Mouse (Mus musculus) heart, embryonic 12.5 days (tissue): ENCODE data around the gene Tns1. TPM values are rescaled to one million over a fixed set of nuclear protein-coding genes. Genes with fewer than 3 reads are reported as not detected.
A peak's percentile ranks its signal among the peaks of the same experiment; 100 is the strongest.

Source experiments
- ATAC-seq: fragments of 200-750 bp; cut with Nextera tagmentation; 2 replicates; pipeline ENCODE4 v1.8.0; 2017; ENCODE audit warnings: moderate TSS enrichment, moderate library complexity; ENCODE audit not compliant: insufficient number of reproducible peaks, low FRiP score
- H3K27ac ChIP-seq: fragments of 300-500 bp; sonication (generic); 2 replicates; pipeline ENCODE4 v1.5.1; 2016; ENCODE audit warnings: mild to moderate bottlenecking, moderate library complexity; ENCODE audit not compliant: poor library complexity, severe bottlenecking
- H3K27me3 ChIP-seq: fragments of 300-500 bp; sonication (generic); replicated peaks from 2 replicates; pipeline ENCODE4 v1.6.1; 2016; ENCODE audit warnings: mild to moderate bottlenecking, moderate library complexity
- H3K36me3 ChIP-seq: fragments of 300-500 bp; sonication (generic); 2 replicates; pipeline ENCODE4 v1.6.1; 2016; ENCODE audit warnings: mild to moderate bottlenecking, moderate library complexity
- H3K4me1 ChIP-seq: fragments of 300-500 bp; sonication (generic); replicated peaks from 2 replicates; pipeline ENCODE4 v1.6.1; 2016; ENCODE audit warnings: mild to moderate bottlenecking
- H3K4me2 ChIP-seq: fragments of 300-500 bp; sonication (generic); 2 replicates; pipeline ENCODE4 v1.6.1; 2016; ENCODE audit warnings: mild to moderate bottlenecking, moderate library complexity
- H3K4me3 ChIP-seq: fragments of 300-500 bp; sonication (generic); 2 replicates; pipeline ENCODE4 v1.5.1; 2016; ENCODE audit warnings: mild to moderate bottlenecking
- H3K9ac ChIP-seq: fragments of 300-500 bp; sonication (generic); 2 replicates; pipeline ENCODE4 v1.6.1; 2016; ENCODE audit warnings: mild to moderate bottlenecking, moderate library complexity
- H3K9me3 ChIP-seq: fragments of 300-500 bp; sonication (generic); replicated peaks from 2 replicates; pipeline ENCODE4 v1.6.1; 2016; ENCODE audit warnings: mild to moderate bottlenecking, moderate library complexity
- WGBS: fragments of 180-500 bp; shearing (Covaris S2); methylation state at CpG from one replicate; pipeline ENCODE4 v1.1.7; 2016; 5-methylcytosine and 5-hydroxymethylcytosine counted together
- polyA plus RNA-seq: library from polyadenylated mRNA; unstranded; fragments of >200 nt; fragmentation: Nextera tagmentation; extraction: Ambion mirVana; gene quantifications from 2 replicates; pipeline ENCODE4 v1.2.1, GENCODE M21; 2016

Tns1 gene
- polyA plus RNA-seq, 1 experiment from 2014 or later, result 115 TPM

- H3K9me3 ChIP-seq, result no peaks in the 10 kb centered on the region
- H3K4me2 ChIP-seq, result no peak overlapping the region
- 0 out of 2 replicates have a peak overlapping the region, but pooled peaks have one; percentile 17 for H3K27ac ChIP-seq
- peaks cover 29% of the 10 kb centered on the region for H3K27me3 ChIP-seq
- H3K9ac ChIP-seq, result no peak overlapping the region
- no peak overlapping the region for H3K4me3 ChIP-seq
- 25% methylated on average over 6 of the region's 6 CpGs for WGBS
- H3K36me3 ChIP-seq, result no peaks in the 10 kb centered on the region
- no peak for ATAC-seq
- peaks cover 42% of the 10 kb centered on the region for H3K4me1 ChIP-seq
Observed at GRCm38 (mm10) chr1:74103654-74104353, 20.4 kb downstream of the Tns1 start.

- 0 out of 2 replicates have a peak, but pooled peaks have one; percentile 19 for ATAC-seq
- Histone ChIP-seq H3K27ac (peak overlapping the region; percentile 21), H3K27me3 (peaks cover 33% of the 10 kb centered on the region), H3K4me2 (peak overlapping the region; percentile 90), H3K4me3 (peak overlapping the region; percentile 55), H3K36me3 (no peaks in the 10 kb centered on the region), H3K9ac (peak overlapping the region; percentile 73), H3K9me3 (no peaks in the 10 kb centered on the region), H3K4me1 (peaks cover 70% of the 10 kb centered on the region)
- 1% methylated on average over 13 of the region's 14 CpGs for WGBS
Observed at GRCm38 (mm10) chr1:74099001-74099435, 25.2 kb downstream of the Tns1 start.

- Histone ChIP-seq H3K27ac (peak overlapping the region; percentile 21), H3K9ac (peak overlapping the region; percentile 73), H3K4me1 (peaks cover 65% of the 10 kb centered on the region), H3K27me3 (peaks cover 33% of the 10 kb centered on the region), H3K4me3 (peak overlapping the region; percentile 55), H3K36me3 (no peaks in the 10 kb centered on the region), H3K9me3 (no peaks in the 10 kb centered on the region), H3K4me2 (peak overlapping the region; percentile 90)
- WGBS, result 1% methylated on average over 58 of the region's 58 CpGs
- peak; percentile 27 for ATAC-seq
Observed at GRCm38 (mm10) chr1:74098004-74099000, 25.9 kb downstream of the Tns1 start.

GRCm38 (mm10) chr1:74095728-74096127, 28.5 kb downstream of the Tns1 start:
- Histone ChIP-seq H3K9ac (no peak overlapping the region), H3K9me3 (no peaks in the 10 kb centered on the region), H3K4me2 (no peak overlapping the region), H3K27me3 (peaks cover 31% of the 10 kb centered on the region), H3K27ac (no peak overlapping the region; the same call in 1 of the 2 replicates), H3K4me3 (no peak overlapping the region), H3K36me3 (no peaks in the 10 kb centered on the region), H3K4me1 (peaks cover 81% of the 10 kb centered on the region)
- no peak for ATAC-seq
- WGBS, result 30% methylated on average over 3 of the region's 3 CpGs

- no peak overlapping the region for H3K9ac ChIP-seq
- H3K4me3 ChIP-seq, result no peak overlapping the region
- no peaks in the 10 kb centered on the region for H3K36me3 ChIP-seq
- H3K27me3 ChIP-seq, result peaks cover 27% of the 10 kb centered on the region
- no peaks in the 10 kb centered on the region for H3K9me3 ChIP-seq
- no peak overlapping the region for H3K4me2 ChIP-seq
- no peak for ATAC-seq
- H3K4me1 ChIP-seq, result peaks cover 86% of the 10 kb centered on the region
- H3K27ac ChIP-seq, result no peak overlapping the region; the same call in 1 of the 2 replicates
- 36% methylated on average over 6 of the region's 6 CpGs for WGBS
Observed at GRCm38 (mm10) chr1:74095296-74095695, 29.0 kb downstream of the Tns1 start.

- no peaks in the 10 kb centered on the region for H3K9me3 ChIP-seq
- no peak for ATAC-seq
- H3K4me1 ChIP-seq, result peaks cover 89% of the 10 kb centered on the region
- 34% methylated on average over 7 of the region's 7 CpGs for WGBS
- no peak overlapping the region for H3K4me3 ChIP-seq
- no peaks in the 10 kb centered on the region for H3K36me3 ChIP-seq
- no peak overlapping the region for H3K9ac ChIP-seq
- H3K27me3 ChIP-seq, result peaks cover 20% of the 10 kb centered on the region
- H3K4me2 ChIP-seq, result no peak overlapping the region
- no peak overlapping the region for H3K27ac ChIP-seq
Observed at GRCm38 (mm10) chr1:74094497-74095270, 29.6 kb downstream of the Tns1 start.

GRCm38 (mm10) chr1:74093447-74093846, 30.8 kb downstream of the Tns1 start:
- no peaks in the 10 kb centered on the region for H3K36me3 ChIP-seq
- no peak for ATAC-seq
- peaks cover 11% of the 10 kb centered on the region for H3K27me3 ChIP-seq
- H3K4me2 ChIP-seq, result no peak overlapping the region
- WGBS, result 67% methylated on average over 5 of the region's 5 CpGs
- no peak overlapping the region for H3K9ac ChIP-seq
- no peaks in the 10 kb centered on the region for H3K9me3 ChIP-seq
- no peak overlapping the region for H3K27ac ChIP-seq
- H3K4me1 ChIP-seq, result peaks cover 84% of the 10 kb centered on the region
- H3K4me3 ChIP-seq, result no peak overlapping the region

- Histone ChIP-seq H3K9ac (no peak overlapping the region), H3K4me2 (no peak overlapping the region), H3K4me3 (no peak overlapping the region), H3K4me1 (peaks cover 74% of the 10 kb centered on the region), H3K36me3 (no peaks in the 10 kb centered on the region), H3K27ac (peak overlapping the region; percentile 88), H3K27me3 (peaks cover 8% of the 10 kb centered on the region), H3K9me3 (no peaks in the 10 kb centered on the region)
- WGBS, result 60% methylated on average over 10 of the region's 10 CpGs
- ATAC-seq, result no peak
Observed at GRCm38 (mm10) chr1:74092242-74092641, 32.0 kb downstream of the Tns1 start.

- Histone ChIP-seq H3K9me3 (no peaks in the 10 kb centered on the region), H3K4me2 (peak overlapping the region; percentile 55), H3K27me3 (peaks cover 4% of the 10 kb centered on the region; the same call in 1 of the 2 replicates), H3K9ac (peak overlapping the region; percentile 44; the same call in 1 of the 2 replicates), H3K4me3 (no peak overlapping the region), H3K36me3 (no peaks in the 10 kb centered on the region), H3K27ac (peak overlapping the region; percentile 88), H3K4me1 (peaks cover 71% of the 10 kb centered on the region)
- WGBS, result 31% methylated on average over 6 of the region's 6 CpGs
- ATAC-seq, result peak; percentile 44; the same call in 1 of the 2 replicates
Observed at GRCm38 (mm10) chr1:74091611-74092224, 32.5 kb downstream of the Tns1 start.

- WGBS, result 25% methylated on average over 7 of the region's 7 CpGs
Observed at GRCm38 (mm10) chr1:74091138-74091537, 33.1 kb downstream of the Tns1 start.

More at GRCm38 (mm10) chr1:74091138-74091537, 33.1 kb downstream of the Tns1 start:
- H3K4me3 ChIP-seq, result peak overlapping the region; percentile 32
- H3K27me3 ChIP-seq, result no peaks in the 10 kb centered on the region; the same call in 1 of the 2 replicates
- peak overlapping the region; percentile 55 for H3K4me2 ChIP-seq
- peaks cover 68% of the 10 kb centered on the region for H3K4me1 ChIP-seq
- no peaks in the 10 kb centered on the region for H3K9me3 ChIP-seq
- ATAC-seq, result no peak
- H3K27ac ChIP-seq, result peak overlapping the region; percentile 88
- peak overlapping the region; percentile 44 for H3K9ac ChIP-seq
- no peaks in the 10 kb centered on the region for H3K36me3 ChIP-seq
